Mouse (Mus musculus) gastrocnemius, postnatal 10 days (tissue): ENCODE results near the gene Fhit. TPM values are rescaled to one million over a fixed set of nuclear protein-coding genes. Genes with fewer than 3 reads are reported as not detected.
"Not testable (repeated sequence)": the region's sequence is repeated elsewhere in the genome, so short reads cannot be mapped to it uniquely, and the experiment has no call there.

Experiments used
- DNase-seq: peaks from one replicate; pipeline ENCODE4 v3.0.0; 2021; ENCODE audit warnings: mixed read lengths
- total RNA-seq, 2 experiments: library from RNA; stranded (reverse); gene quantifications; 2 replicates each; pipeline ENCODE4 v1.2.3; 2021

Gene Fhit
- total RNA-seq, 2 experiments from 2014 or later: 5.8 to 7.0 TPM

GRCm38 (mm10) chr14:10933667-10934066, 228.2 kb downstream of the Fhit start:
- no peak for DNase-seq

GRCm38 (mm10) chr14:10917893-10918803, 243.7 kb downstream of the Fhit start:
- no peak for DNase-seq

GRCm38 (mm10) chr14:10908011-10908410, 253.8 kb downstream of the Fhit start:
- DNase-seq: no peak

GRCm38 (mm10) chr14:10882759-10883158, 279.1 kb downstream of the Fhit start:
- DNase-seq: no peak

GRCm38 (mm10) chr14:10880749-10881148, 281.1 kb downstream of the Fhit start:
- DNase-seq: no peak

- DNase-seq: no peak
Measured at GRCm38 (mm10) chr14:10874595-10875372, 287.1 kb downstream of the Fhit start.

- no peak for DNase-seq
Measured at GRCm38 (mm10) chr14:10857606-10858005, 304.2 kb downstream of the Fhit start.

GRCm38 (mm10) chr14:10851936-10852335, 309.9 kb downstream of the Fhit start:
- DNase-seq: no peak

GRCm38 (mm10) chr14:10836001-10836400, 325.8 kb downstream of the Fhit start:
- no peak for DNase-seq

- no peak for DNase-seq
Measured at GRCm38 (mm10) chr14:10824819-10825218, 337.0 kb downstream of the Fhit start.

GRCm38 (mm10) chr14:10813551-10813950, 348.3 kb downstream of the Fhit start:
- no peak for DNase-seq

GRCm38 (mm10) chr14:10798489-10799180, 363.2 kb downstream of the Fhit start:
- DNase-seq: no peak

- DNase-seq: no peak
Measured at GRCm38 (mm10) chr14:10797595-10797994, 364.2 kb downstream of the Fhit start.

GRCm38 (mm10) chr14:10795498-10796075, 366.2 kb downstream of the Fhit start:
- no peak for DNase-seq

- no peak for DNase-seq
Measured at GRCm38 (mm10) chr14:10783929-10784328, 377.9 kb downstream of the Fhit start.

GRCm38 (mm10) chr14:10778721-10779120, 383.1 kb downstream of the Fhit start:
- no peak for DNase-seq

- not testable (repeated sequence) for DNase-seq
Measured at GRCm38 (mm10) chr14:10754883-10755282, 407.0 kb downstream of the Fhit start.

GRCm38 (mm10) chr14:10738076-10738475, 423.8 kb downstream of the Fhit start:
- DNase-seq: no peak

- DNase-seq: no peak
Measured at GRCm38 (mm10) chr14:10722525-10722924, 439.3 kb downstream of the Fhit start.

GRCm38 (mm10) chr14:10712916-10713315, 448.9 kb downstream of the Fhit start:
- DNase-seq: no peak

- no peak for DNase-seq
Measured at GRCm38 (mm10) chr14:10712522-10712881, 449.3 kb downstream of the Fhit start.

GRCm38 (mm10) chr14:10711841-10712521, 449.9 kb downstream of the Fhit start:
- no peak for DNase-seq
